Mouse (Mus musculus): ENCODE data around the gene Mpnd. TPM values are rescaled to one million over a fixed set of nuclear protein-coding genes. Genes with fewer than 3 reads are reported as not detected.

Mpnd gene
- total RNA-seq, 2 experiments from 2014 or later: 101 to 103 TPM

- Histone ChIP-seq H3K27ac (no peak overlapping the region), H3K4me3 (no peak overlapping the region)
- DNase-seq (ENCODE audit: low spot score in 2 of 2): no peak
- no peak for TF ChIP-seq CTCF (conservative IDR thresholded peaks at IDR 0.05)
Measured at GRCm38 (mm10) chr17:55964496-55964895, 41.0 kb upstream of the Mpnd start.

- Histone ChIP-seq H3K27ac (no peak overlapping the region), H3K4me3 (no peak overlapping the region)
- TF ChIP-seq CTCF (conservative IDR thresholded peaks at IDR 0.05): no peak
- DNase-seq (ENCODE audit: low spot score in 2 of 2): no peak
Measured at GRCm38 (mm10) chr17:55964996-55965395, 40.5 kb upstream of the Mpnd start.

- TF ChIP-seq CTCF (conservative IDR thresholded peaks at IDR 0.05): no peak
- Histone ChIP-seq H3K27ac (no peak overlapping the region), H3K4me3 (no peak overlapping the region)
- no peak for DNase-seq (ENCODE audit: low spot score in 2 of 2)
Measured at GRCm38 (mm10) chr17:55967186-55967585, 38.3 kb upstream of the Mpnd start.

GRCm38 (mm10) chr17:55968210-55968609 is 37.3 kb upstream of the Mpnd start:
- DNase-seq (ENCODE audit: low spot score in 2 of 2): no peak
- Histone ChIP-seq H3K4me3 (no peak overlapping the region), H3K27ac (no peak overlapping the region)
- TF ChIP-seq CTCF (conservative IDR thresholded peaks at IDR 0.05): no peak

- H3K4me3 ChIP-seq: no peak overlapping the region
- DNase-seq (ENCODE audit: low spot score in 2 of 2): no peak
- H3K27ac ChIP-seq: peak overlapping the region; percentile 36; the same call in 1 of the 2 replicates
- no peak for TF ChIP-seq CTCF (conservative IDR thresholded peaks at IDR 0.05)
Measured at GRCm38 (mm10) chr17:55969560-55969959, 36.0 kb upstream of the Mpnd start.

- peak within 1 kb of the TSS; percentile 66 for H3K4me3 ChIP-seq
- no peak for DNase-seq (ENCODE audit: low spot score in 2 of 2)
- peak within 1 kb of the TSS; percentile 60 for H3K27ac ChIP-seq
- no peak for TF ChIP-seq CTCF (conservative IDR thresholded peaks at IDR 0.05)
Measured at GRCm38 (mm10) chr17:55969966-55970891, 35.3 kb upstream of the Mpnd start, which contains the start of gene Shd. Shd (plus strand) TSS chr17:55970467.

GRCm38 (mm10) chr17:55971453-55971852 is 34.1 kb upstream of the Mpnd start:
- Histone ChIP-seq H3K27ac (no peak overlapping the region), H3K4me3 (peak overlapping the region; percentile 66; the same call in 1 of the 2 replicates)
- no peak for DNase-seq (ENCODE audit: low spot score in 2 of 2)
- no peak for TF ChIP-seq CTCF (conservative IDR thresholded peaks at IDR 0.05)

GRCm38 (mm10) chr17:55976255-55976862 is 29.2 kb upstream of the Mpnd start:
- Histone ChIP-seq H3K4me3 (no peak overlapping the region), H3K27ac (no peak overlapping the region)
- peak; percentile 70 to 81 for DNase-seq (ENCODE audit: low spot score in 2 of 2)
- peak; percentile 93 for TF ChIP-seq CTCF (conservative IDR thresholded peaks at IDR 0.05)

GRCm38 (mm10) chr17:55977301-55977700 is 28.2 kb upstream of the Mpnd start:
- TF ChIP-seq CTCF (conservative IDR thresholded peaks at IDR 0.05): no peak
- DNase-seq (ENCODE audit: low spot score in 2 of 2): no peak
- no peak overlapping the region for H3K4me3 ChIP-seq
- H3K27ac ChIP-seq: no peak overlapping the region

GRCm38 (mm10) chr17:55986030-55986961 is 19.2 kb upstream of the Mpnd start, which contains the start of gene Fsd1:
Fsd1 (plus strand) TSS chr17:55986509.
- DNase-seq (ENCODE audit: low spot score in 2 of 2): peak; percentile 82 to 83
- Histone ChIP-seq H3K4me3 (peak within 1 kb of the TSS; percentile 82), H3K27ac (peak within 1 kb of the TSS; percentile 82)
- 0 out of 2 replicates have a peak, but pooled peaks have one; percentile 8 for TF ChIP-seq CTCF (conservative IDR thresholded peaks at IDR 0.05)

GRCm38 (mm10) chr17:55990278-55990898 is 15.1 kb upstream of the Mpnd start:
- TF ChIP-seq CTCF (conservative IDR thresholded peaks at IDR 0.05): no peak

GRCm38 (mm10) chr17:55996007-55996406 is 9.5 kb upstream of the Mpnd start:
- DNase-seq (ENCODE audit: low spot score in 2 of 2): no peak
- Histone ChIP-seq H3K4me3 (no peak overlapping the region), H3K27ac (no peak overlapping the region)
- no peak for TF ChIP-seq CTCF (conservative IDR thresholded peaks at IDR 0.05)

More at GRCm38 (mm10) chr17:55990278-55990898, 15.1 kb upstream of the Mpnd start:
- Histone ChIP-seq H3K27ac (no peak overlapping the region), H3K4me3 (no peak overlapping the region)
- no peak for DNase-seq (ENCODE audit: low spot score in 2 of 2)

All from layer of hippocampus, adult 2 months (tissue).